16 mouse cellular contexts compared by ENCODE assay signal in the genomic region with DNA sequence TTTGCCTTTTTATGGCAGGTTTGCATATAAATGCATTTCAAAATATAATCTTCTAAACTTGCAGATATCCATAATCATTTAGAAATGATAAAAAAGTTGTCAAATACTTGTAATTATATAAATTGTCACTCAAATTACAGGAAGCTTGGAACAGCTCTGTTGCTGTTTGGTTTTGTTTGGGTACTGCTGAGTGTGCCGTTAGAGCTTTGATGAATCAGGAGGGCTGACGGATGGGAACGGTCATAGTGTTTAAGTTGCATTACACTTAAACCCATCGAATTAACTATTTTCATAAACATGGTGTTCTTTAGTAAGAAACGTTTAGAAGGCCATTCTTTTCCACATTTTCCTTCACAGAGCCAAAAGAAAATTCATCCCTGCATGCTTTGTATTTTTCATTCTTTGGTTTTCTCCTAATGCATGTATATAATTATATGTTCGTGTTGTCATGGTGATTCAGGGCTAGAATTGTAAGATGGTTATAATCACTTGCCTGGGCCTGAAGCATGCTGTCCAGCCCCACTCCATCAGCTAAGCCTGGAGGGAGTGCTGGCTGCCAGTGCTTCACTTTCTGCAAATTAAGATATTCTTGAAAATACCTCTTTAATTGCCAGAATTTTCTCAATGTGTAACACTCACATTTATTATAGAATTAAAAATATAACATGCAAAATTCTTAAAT.
DNase-seq lines count a peak whose midpoint lies in the region; ATAC-seq and TF ChIP-seq lines count a peak whose summit lies in the region.
"Had no signal": no experiment of that assay in that cellular context is flagged by ENCODE, and none has a peak within 500 bp of the region (broad histone marks: within the 10 kb centered on the region; RNA-seq: fewer than 3 reads in every experiment).

No protein-coding gene starts in this region.

- no peak overlapping the region for H3K4me3 ChIP-seq in forebrain, embryonic 13.5 days
- no peak overlapping the region for H3K4me3 ChIP-seq in forebrain, embryonic 10.5 days
- H3K4me3 ChIP-seq in forebrain, postnatal 0 days (ENCODE audit: low read depth, low read length), result no peak overlapping the region
- H3K4me3 ChIP-seq: embryonic facial prominence, embryonic 13.5 days; heart, embryonic 12.5 days; hindbrain, embryonic 10.5 days had no signal

- H3K27me3 ChIP-seq in forebrain, embryonic 13.5 days, result no peaks in the 10 kb centered on the region
- no peaks in the 10 kb centered on the region for H3K27me3 ChIP-seq in forebrain, embryonic 10.5 days (ENCODE audit: poor library complexity, severe bottlenecking)
- H3K27me3 ChIP-seq in forebrain, postnatal 0 days (ENCODE audit: insufficient read depth, low read length), result no peaks in the 10 kb centered on the region
- H3K27me3 ChIP-seq: embryonic facial prominence, embryonic 13.5 days; heart, embryonic 12.5 days had no signal

- no peak overlapping the region for H3K4me2 ChIP-seq in forebrain, embryonic 13.5 days
- H3K4me2 ChIP-seq in forebrain, postnatal 0 days (ENCODE audit: low read depth), result no peak overlapping the region
- H3K4me2 ChIP-seq: embryonic facial prominence, embryonic 13.5 days; heart, embryonic 12.5 days; hindbrain, embryonic 14.5 days had no signal

- H3K4me1 ChIP-seq in forebrain, embryonic 13.5 days, result 0 out of 2 replicates have a peak, but pooled peaks cover 8% of the 10 kb centered on the region
- H3K4me1 ChIP-seq in forebrain, embryonic 10.5 days, result peaks cover 9% of the 10 kb centered on the region
- H3K4me1 ChIP-seq in forebrain, postnatal 0 days (ENCODE audit: insufficient read depth), result no peaks in the 10 kb centered on the region
- H3K4me1 ChIP-seq: embryonic facial prominence, embryonic 13.5 days; heart, embryonic 12.5 days had no signal

- 46% methylated on average over 6 of the region's 6 CpGs for WGBS in forebrain, embryonic 13.5 days
- 81% methylated on average over 6 of the region's 6 CpGs for WGBS in forebrain, embryonic 10.5 days
- WGBS in forebrain, postnatal 0 days, result 37% methylated on average over 6 of the region's 6 CpGs

- DNase-seq in forebrain, embryonic 10.5 days (ENCODE audit: extremely low spot score, low spot score), result no peak
- peak; percentile 10 for DNase-seq in retina, embryonic 14.5 days (ENCODE audit: low spot score)
- DNase-seq in retina, postnatal 1 day, result no peak
- DNase-seq in forebrain, postnatal 0 days, result peak; percentile 34
- no peak for DNase-seq in layer of hippocampus, adult 9-11 months
- DNase-seq in layer of hippocampus, postnatal 10 days (ENCODE audit: low spot score in 2 of 2), result no peak
- DNase-seq: adrenal gland, postnatal 10 days; cerebellum, adult 18-20 months; cerebellum, adult 9-11 months; cerebellum, postnatal 36 days; gastrocnemius, postnatal 14 days had no signal

- H3K9me3 ChIP-seq in forebrain, embryonic 13.5 days (replicated peaks), result no peaks in the 10 kb centered on the region
- no peaks in the 10 kb centered on the region for H3K9me3 ChIP-seq in forebrain, embryonic 10.5 days
- H3K9me3 ChIP-seq in forebrain, postnatal 0 days (ENCODE audit: low read length), result no peaks in the 10 kb centered on the region
- H3K9me3 ChIP-seq: embryonic facial prominence, embryonic 13.5 days; heart, embryonic 12.5 days; hindbrain, embryonic 10.5 days had no signal

- H3K36me3 ChIP-seq in forebrain, embryonic 13.5 days (ENCODE audit: poor library complexity, severe bottlenecking), result no peaks in the 10 kb centered on the region
- no peaks in the 10 kb centered on the region for H3K36me3 ChIP-seq in forebrain, embryonic 10.5 days (replicated peaks)
- no peaks in the 10 kb centered on the region for H3K36me3 ChIP-seq in forebrain, postnatal 0 days (ENCODE audit: insufficient read depth)
- H3K36me3 ChIP-seq: embryonic facial prominence, embryonic 13.5 days; heart, embryonic 12.5 days; hindbrain, embryonic 10.5 days had no signal

- no peak overlapping the region for H3K27ac ChIP-seq in forebrain, embryonic 13.5 days
- no peak overlapping the region for H3K27ac ChIP-seq in forebrain, embryonic 10.5 days
- no peak overlapping the region for H3K27ac ChIP-seq in forebrain, postnatal 0 days (ENCODE audit: low read depth, low read length)
- H3K27ac ChIP-seq: embryonic facial prominence, embryonic 13.5 days; hindbrain, embryonic 10.5 days; hindbrain, embryonic 14.5 days had no signal

- no peak for TF ChIP-seq CTCF in forebrain, postnatal 0 days (IDR thresholded peaks at IDR 0.05; ENCODE audit: low read depth)

- 0 out of 2 replicates have a peak, but pooled peaks have one; percentile 72 for ATAC-seq in forebrain, embryonic 13.5 days
- peak; percentile 89 for ATAC-seq in forebrain, postnatal 0 days

- H3K9ac ChIP-seq in forebrain, embryonic 13.5 days, result no peak overlapping the region
- H3K9ac ChIP-seq in forebrain, postnatal 0 days, result no peak overlapping the region
- H3K9ac ChIP-seq: embryonic facial prominence, embryonic 13.5 days; heart, embryonic 12.5 days; hindbrain, embryonic 14.5 days had no signal

Comparison
In these comparisons a context has a peak if more than half of its experiments do, and no peak if none do; other contexts are left out.
1. DNase-seq: peak in retina, embryonic 14.5 days (single experiment) and forebrain, postnatal 0 days (single experiment); none in forebrain, embryonic 10.5 days (single experiment), retina, postnatal 1 day (single experiment), layer of hippocampus, adult 9-11 months (single experiment) and layer of hippocampus, postnatal 10 days (0 of 2).